Mouse (Mus musculus): ENCODE results near the gene Camk1g. TPM values are rescaled to one million over a fixed set of nuclear protein-coding genes. Genes with fewer than 3 reads are reported as not detected.

Camk1g gene
- polyA plus RNA-seq, 1 experiment from 2014 or later: 11.9 TPM

GRCm38 (mm10) chr1:193315705-193316357 is 54.3 kb downstream of the Camk1g start:
- H3K27me3 ChIP-seq (replicated peaks; ENCODE audit: control insufficient read depth, insufficient read depth, low read length): no peaks in the 10 kb centered on the region
- no peaks in the 10 kb centered on the region for H3K36me3 ChIP-seq (ENCODE audit: control insufficient read depth, insufficient read depth, low read length)
- H3K4me2 ChIP-seq (ENCODE audit: low read depth, low read length): no peak overlapping the region
- no peak overlapping the region for H3K9ac ChIP-seq (ENCODE audit: low read depth, low read length)
- H3K4me1 ChIP-seq (ENCODE audit: control insufficient read depth, insufficient read depth, low read length): peaks cover 3% of the 10 kb centered on the region; the same call in 1 of the 2 replicates
- no peak overlapping the region; the same call in 1 of the 2 replicates for H3K27ac ChIP-seq (replicated peaks; ENCODE audit: low read depth, low read length)
- 67% methylated on average over 5 of the region's 5 CpGs for WGBS
- peak; percentile 75 for DNase-seq (ENCODE audit: low spot score)
- no peak overlapping the region for H3K4me3 ChIP-seq (ENCODE audit: low read depth, low read length)
- H3K9me3 ChIP-seq (ENCODE audit: control insufficient read depth, low read length): no peaks in the 10 kb centered on the region
- ATAC-seq (ENCODE audit: low read depth): 0 out of 2 replicates have a peak, but pooled peaks have one; percentile 17

- 88% methylated on average over 1 of the region's 1 CpGs for WGBS
- Histone ChIP-seq H3K36me3 (ENCODE audit: control insufficient read depth, insufficient read depth, low read length) (no peaks in the 10 kb centered on the region), H3K4me2 (ENCODE audit: low read depth, low read length) (no peak overlapping the region), H3K27me3 (replicated peaks; ENCODE audit: control insufficient read depth, insufficient read depth, low read length) (no peaks in the 10 kb centered on the region), H3K4me3 (ENCODE audit: low read depth, low read length) (no peak overlapping the region), H3K9ac (ENCODE audit: low read depth, low read length) (no peak overlapping the region), H3K4me1 (ENCODE audit: control insufficient read depth, insufficient read depth, low read length) (peaks cover 3% of the 10 kb centered on the region; the same call in 1 of the 2 replicates), H3K27ac (replicated peaks; ENCODE audit: low read depth, low read length) (no peak overlapping the region), H3K9me3 (ENCODE audit: control insufficient read depth, low read length) (no peaks in the 10 kb centered on the region)
- ATAC-seq (ENCODE audit: low read depth) (no peak), DNase-seq (ENCODE audit: low spot score) (no peak)
Measured at GRCm38 (mm10) chr1:193311596-193311995, 58.5 kb downstream of the Camk1g start.

GRCm38 (mm10) chr1:193310519-193311085 is 59.5 kb downstream of the Camk1g start:
- no peaks in the 10 kb centered on the region for H3K4me1 ChIP-seq (ENCODE audit: control insufficient read depth, insufficient read depth, low read length)
- no peak for DNase-seq (ENCODE audit: low spot score)
- no peak overlapping the region for H3K27ac ChIP-seq (replicated peaks; ENCODE audit: low read depth, low read length)
- ATAC-seq (ENCODE audit: low read depth): no peak
- H3K27me3 ChIP-seq (replicated peaks; ENCODE audit: control insufficient read depth, insufficient read depth, low read length): no peaks in the 10 kb centered on the region
- no peak overlapping the region for H3K9ac ChIP-seq (ENCODE audit: low read depth, low read length)
- no peaks in the 10 kb centered on the region for H3K9me3 ChIP-seq (ENCODE audit: control insufficient read depth, low read length)
- H3K36me3 ChIP-seq (ENCODE audit: control insufficient read depth, insufficient read depth, low read length): no peaks in the 10 kb centered on the region
- 90% methylated on average over 3 of the region's 3 CpGs for WGBS
- no peak overlapping the region for H3K4me3 ChIP-seq (ENCODE audit: low read depth, low read length)
- H3K4me2 ChIP-seq (ENCODE audit: low read depth, low read length): no peak overlapping the region

GRCm38 (mm10) chr1:193309785-193310518 is 60.1 kb downstream of the Camk1g start:
- no peak for ATAC-seq (ENCODE audit: low read depth)
- WGBS: 78% methylated on average over 1 of the region's 1 CpGs

GRCm38 (mm10) chr1:193306832-193307231 is 63.3 kb downstream of the Camk1g start:
- Histone ChIP-seq H3K4me1 (ENCODE audit: control insufficient read depth, insufficient read depth, low read length) (no peaks in the 10 kb centered on the region; the same call in 1 of the 2 replicates), H3K4me2 (ENCODE audit: low read depth, low read length) (no peak overlapping the region), H3K4me3 (ENCODE audit: low read depth, low read length) (no peak overlapping the region), H3K27ac (replicated peaks; ENCODE audit: low read depth, low read length) (no peak overlapping the region), H3K9me3 (ENCODE audit: control insufficient read depth, low read length) (no peaks in the 10 kb centered on the region), H3K36me3 (ENCODE audit: control insufficient read depth, insufficient read depth, low read length) (no peaks in the 10 kb centered on the region), H3K9ac (ENCODE audit: low read depth, low read length) (no peak overlapping the region), H3K27me3 (replicated peaks; ENCODE audit: control insufficient read depth, insufficient read depth, low read length) (no peaks in the 10 kb centered on the region)
- DNase-seq (ENCODE audit: low spot score) (no peak), ATAC-seq (ENCODE audit: low read depth) (no peak)
- WGBS: 83% methylated on average over 2 of the region's 2 CpGs

More at GRCm38 (mm10) chr1:193309785-193310518, 60.1 kb downstream of the Camk1g start:
- H3K4me2 ChIP-seq (ENCODE audit: low read depth, low read length): no peak overlapping the region
- no peaks in the 10 kb centered on the region; the same call in 1 of the 2 replicates for H3K4me1 ChIP-seq (ENCODE audit: control insufficient read depth, insufficient read depth, low read length)
- DNase-seq (ENCODE audit: low spot score): no peak
- H3K9me3 ChIP-seq (ENCODE audit: control insufficient read depth, low read length): no peaks in the 10 kb centered on the region
- no peak overlapping the region for H3K4me3 ChIP-seq (ENCODE audit: low read depth, low read length)
- H3K27me3 ChIP-seq (replicated peaks; ENCODE audit: control insufficient read depth, insufficient read depth, low read length): no peaks in the 10 kb centered on the region
- H3K36me3 ChIP-seq (ENCODE audit: control insufficient read depth, insufficient read depth, low read length): no peaks in the 10 kb centered on the region
- H3K9ac ChIP-seq (ENCODE audit: low read depth, low read length): no peak overlapping the region
- no peak overlapping the region for H3K27ac ChIP-seq (replicated peaks; ENCODE audit: low read depth, low read length)

GRCm38 (mm10) chr1:193305386-193305785 is 64.7 kb downstream of the Camk1g start:
- H3K4me2 ChIP-seq (ENCODE audit: low read depth, low read length): no peak overlapping the region
- H3K4me3 ChIP-seq (ENCODE audit: low read depth, low read length): no peak overlapping the region
- ATAC-seq (ENCODE audit: low read depth): no peak
- no peaks in the 10 kb centered on the region for H3K9me3 ChIP-seq (ENCODE audit: control insufficient read depth, low read length)
- H3K9ac ChIP-seq (ENCODE audit: low read depth, low read length): no peak overlapping the region
- no peaks in the 10 kb centered on the region; the same call in 1 of the 2 replicates for H3K4me1 ChIP-seq (ENCODE audit: control insufficient read depth, insufficient read depth, low read length)
- no peaks in the 10 kb centered on the region for H3K36me3 ChIP-seq (ENCODE audit: control insufficient read depth, insufficient read depth, low read length)
- DNase-seq (ENCODE audit: low spot score): peak; percentile 50
- 45% methylated on average over 7 of the region's 7 CpGs for WGBS
- H3K27ac ChIP-seq (replicated peaks; ENCODE audit: low read depth, low read length): no peak overlapping the region
- H3K27me3 ChIP-seq (replicated peaks; ENCODE audit: control insufficient read depth, insufficient read depth, low read length): no peaks in the 10 kb centered on the region

- Histone ChIP-seq H3K36me3 (ENCODE audit: control insufficient read depth, insufficient read depth, low read length) (no peaks in the 10 kb centered on the region), H3K9me3 (ENCODE audit: control insufficient read depth, low read length) (no peaks in the 10 kb centered on the region), H3K4me2 (ENCODE audit: low read depth, low read length) (no peak overlapping the region), H3K27me3 (replicated peaks; ENCODE audit: control insufficient read depth, insufficient read depth, low read length) (no peaks in the 10 kb centered on the region), H3K9ac (ENCODE audit: low read depth, low read length) (no peak overlapping the region), H3K4me3 (ENCODE audit: low read depth, low read length) (no peak overlapping the region), H3K4me1 (ENCODE audit: control insufficient read depth, insufficient read depth, low read length) (no peaks in the 10 kb centered on the region; the same call in 1 of the 2 replicates), H3K27ac (replicated peaks; ENCODE audit: low read depth, low read length) (no peak overlapping the region)
- DNase-seq (ENCODE audit: low spot score) (no peak), ATAC-seq (ENCODE audit: low read depth) (no peak)
- WGBS: 55% methylated on average over 2 of the region's 2 CpGs
Measured at GRCm38 (mm10) chr1:193303096-193303495, 67.0 kb downstream of the Camk1g start.

- H3K36me3 ChIP-seq (ENCODE audit: control insufficient read depth, insufficient read depth, low read length): no peaks in the 10 kb centered on the region
- ATAC-seq (ENCODE audit: low read depth) (no peak), DNase-seq (ENCODE audit: low spot score) (no peak)
- H3K4me3 ChIP-seq (ENCODE audit: low read depth, low read length): peak overlapping the region; percentile 10; the same call in 1 of the 2 replicates
- H3K9me3 ChIP-seq (ENCODE audit: control insufficient read depth, low read length): no peaks in the 10 kb centered on the region
- H3K4me1 ChIP-seq (ENCODE audit: control insufficient read depth, insufficient read depth, low read length): no peaks in the 10 kb centered on the region; the same call in 1 of the 2 replicates
- H3K27ac ChIP-seq (replicated peaks; ENCODE audit: low read depth, low read length): no peak overlapping the region
- peak overlapping the region; percentile 33 for H3K4me2 ChIP-seq (ENCODE audit: low read depth, low read length)
- H3K9ac ChIP-seq (ENCODE audit: low read depth, low read length): no peak overlapping the region
- H3K27me3 ChIP-seq (replicated peaks; ENCODE audit: control insufficient read depth, insufficient read depth, low read length): no peaks in the 10 kb centered on the region
- 58% methylated on average over 8 of the region's 8 CpGs for WGBS
Measured at GRCm38 (mm10) chr1:193302093-193302405, 68.0 kb downstream of the Camk1g start.

Data from embryonic facial prominence, embryonic 14.5 days (tissue).